Mouse (Mus musculus): ENCODE results near the gene Meiob. TPM values are rescaled to one million over a fixed set of nuclear protein-coding genes. Genes with fewer than 3 reads are reported as not detected.

Meiob gene
- polyA plus RNA-seq, 1 experiment from 2014 or later, result not detected

Other genes with a start within 250 kb of the Meiob start
- gene Tsc2, start 171.7 kb upstream of the Meiob start, polyA plus RNA-seq (2014; fragmentation: Nextera tagmentation; extraction: Ambion mirVana), result 57.1 and 57.7 TPM in 2 replicates
- 18.1 and 19.6 TPM in 2 replicates for gene Nthl1, start 171.6 kb upstream of the Meiob start, polyA plus RNA-seq (2014; fragmentation: Nextera tagmentation; extraction: Ambion mirVana)
- gene Slc9a3r2, start 154.0 kb upstream of the Meiob start, polyA plus RNA-seq (2014; fragmentation: Nextera tagmentation; extraction: Ambion mirVana), result 44.9 and 47.7 TPM in 2 replicates
- 0.42 and 0.90 TPM in 2 replicates for gene Npw, start 145.8 kb upstream of the Meiob start, polyA plus RNA-seq (2014; fragmentation: Nextera tagmentation; extraction: Ambion mirVana)
- 24.8 and 26.5 TPM in 2 replicates for gene Zfp598, start 134.6 kb upstream of the Meiob start, polyA plus RNA-seq (2014; fragmentation: Nextera tagmentation; extraction: Ambion mirVana)
- gene Syngr3, start 114.3 kb upstream of the Meiob start, polyA plus RNA-seq (2014; fragmentation: Nextera tagmentation; extraction: Ambion mirVana), result 5.6 and 6.3 TPM in 2 replicates
- 38.5 and 40.8 TPM in 2 replicates for gene Gfer, start 108.1 kb upstream of the Meiob start, polyA plus RNA-seq (2014; fragmentation: Nextera tagmentation; extraction: Ambion mirVana)
- gene Noxo1, start 108.1 kb upstream of the Meiob start, polyA plus RNA-seq (2014; fragmentation: Nextera tagmentation; extraction: Ambion mirVana), result 3.2 and 3.8 TPM in 2 replicates
- 67.8 and 72.1 TPM in 2 replicates for gene Tbl3, start 96.6 kb upstream of the Meiob start, polyA plus RNA-seq (2014; fragmentation: Nextera tagmentation; extraction: Ambion mirVana)
- not detected in 2 replicates for gene Rnf151, start 86.2 kb upstream of the Meiob start, polyA plus RNA-seq (2014; fragmentation: Nextera tagmentation; extraction: Ambion mirVana)
- gene Rps2, start 86.2 kb upstream of the Meiob start, polyA plus RNA-seq (2014; fragmentation: Nextera tagmentation; extraction: Ambion mirVana), result 1,483 and 1,587 TPM in 2 replicates
- 226 and 259 TPM in 2 replicates for gene Ndufb10, start 79.8 kb upstream of the Meiob start, polyA plus RNA-seq (2014; fragmentation: Nextera tagmentation; extraction: Ambion mirVana)
- gene Rpl3l, start 76.5 kb upstream of the Meiob start, polyA plus RNA-seq (2014; fragmentation: Nextera tagmentation; extraction: Ambion mirVana), result 0.26 TPM in 1 of 2 replicates, not detected in the other
- gene Msrb1, start 67.6 kb upstream of the Meiob start, polyA plus RNA-seq (2014; fragmentation: Nextera tagmentation; extraction: Ambion mirVana), result 40.3 and 41.3 TPM in 2 replicates
- 1.1 and 1.5 TPM in 2 replicates for gene Hs3st6, start 51.3 kb upstream of the Meiob start, polyA plus RNA-seq (2014; fragmentation: Nextera tagmentation; extraction: Ambion mirVana)
- gene Hagh, start 35.9 kb downstream of the Meiob start, polyA plus RNA-seq (2014; fragmentation: Nextera tagmentation; extraction: Ambion mirVana), result 31.7 and 35.2 TPM in 2 replicates
- gene Fahd1, start 46.1 kb downstream of the Meiob start, polyA plus RNA-seq (2014; fragmentation: Nextera tagmentation; extraction: Ambion mirVana), result 21.6 and 26.0 TPM in 2 replicates
- 1.1 and 1.5 TPM in 2 replicates for gene Igfals, start 61.7 kb downstream of the Meiob start, polyA plus RNA-seq (2014; fragmentation: Nextera tagmentation; extraction: Ambion mirVana)
- 48.1 and 49.0 TPM in 2 replicates for gene Nubp2, start 82.1 kb downstream of the Meiob start, polyA plus RNA-seq (2014; fragmentation: Nextera tagmentation; extraction: Ambion mirVana)
- 32.9 and 36.4 TPM in 2 replicates for gene Spsb3, start 82.4 kb downstream of the Meiob start, polyA plus RNA-seq (2014; fragmentation: Nextera tagmentation; extraction: Ambion mirVana)
- gene Eme2, start 90.8 kb downstream of the Meiob start, polyA plus RNA-seq (2014; fragmentation: Nextera tagmentation; extraction: Ambion mirVana), result 18.9 and 27.8 TPM in 2 replicates
- gene Mrps34, start 90.8 kb downstream of the Meiob start, polyA plus RNA-seq (2014; fragmentation: Nextera tagmentation; extraction: Ambion mirVana), result 84.7 and 85.6 TPM in 2 replicates
- gene Nme3, start 92.2 kb downstream of the Meiob start, polyA plus RNA-seq (2014; fragmentation: Nextera tagmentation; extraction: Ambion mirVana), result 72.7 and 76.7 TPM in 2 replicates
- 40.9 and 42.9 TPM in 2 replicates for gene Mapk8ip3, start 132.7 kb downstream of the Meiob start, polyA plus RNA-seq (2014; fragmentation: Nextera tagmentation; extraction: Ambion mirVana)
- gene Jpt2, start 156.4 kb downstream of the Meiob start, polyA plus RNA-seq (2014; fragmentation: Nextera tagmentation; extraction: Ambion mirVana), result 139 and 150 TPM in 2 replicates
- 9.7 and 11.7 TPM in 2 replicates for gene Cramp1l, start 211.5 kb downstream of the Meiob start, polyA plus RNA-seq (2014; fragmentation: Nextera tagmentation; extraction: Ambion mirVana)
- gene Ift140, start 211.8 kb downstream of the Meiob start, polyA plus RNA-seq (2014; fragmentation: Nextera tagmentation; extraction: Ambion mirVana), result 17.1 and 18.7 TPM in 2 replicates